In the genomic region with DNA sequence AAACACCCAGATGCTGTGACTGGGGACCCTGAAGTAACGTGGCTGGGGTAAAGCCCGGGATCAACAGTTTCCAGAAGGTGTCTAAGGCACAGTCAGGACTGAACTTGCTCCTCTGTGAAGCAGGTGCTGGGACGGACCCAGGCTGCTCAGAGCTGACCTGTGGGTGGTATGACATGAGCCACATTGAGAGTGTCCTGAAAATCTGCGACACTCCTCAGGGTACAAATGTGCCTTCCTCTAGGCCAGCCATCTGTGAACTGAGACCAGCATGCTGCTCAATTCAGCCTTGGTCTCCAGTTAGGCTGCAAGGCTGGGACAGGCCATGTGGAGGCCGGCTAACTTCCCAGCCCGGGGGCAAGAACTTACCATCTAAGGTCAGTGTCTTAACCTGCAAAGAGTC, we compare ENCODE assay signal across 25 mouse cellular contexts. TPM values are rescaled to one million over a fixed set of nuclear protein-coding genes. Genes with fewer than 3 reads are reported as not detected.
A peak's percentile ranks its signal among the peaks of the same experiment; 100 is the strongest.
DNase-seq lines count a peak whose midpoint lies in the region; ATAC-seq lines count a peak whose summit lies in the region.
"Had no signal": no experiment of that assay in that cellular context is flagged by ENCODE, and none has a peak within 500 bp of the region (broad histone marks: within the 10 kb centered on the region; RNA-seq: fewer than 3 reads in every experiment).

No protein-coding gene starts in this region.

- H3K4me1 ChIP-seq in kidney, embryonic 16.5 days (ENCODE audit: insufficient read depth, low read length), result peaks cover 36% of the 10 kb centered on the region
- H3K4me1 ChIP-seq in liver, embryonic 11.5 days (replicated peaks; ENCODE audit: control insufficient read depth, insufficient read depth, low read length), result peaks cover 3% of the 10 kb centered on the region; the same call in 1 of the 2 replicates

- WGBS in kidney, embryonic 16.5 days, result 33% methylated on average over 6 of the region's 6 CpGs
- WGBS in liver, embryonic 11.5 days, result 80% methylated on average over 6 of the region's 6 CpGs

- no peak overlapping the region for H3K9ac ChIP-seq in kidney, embryonic 16.5 days (replicated peaks; ENCODE audit: low read length)
- no peak overlapping the region for H3K9ac ChIP-seq in liver, embryonic 11.5 days (ENCODE audit: low read depth, low read length)
- H3K9ac ChIP-seq: embryonic facial prominence, embryonic 13.5 days; forebrain, postnatal 0 days; hindbrain, embryonic 13.5 days had no signal

- no peak overlapping the region for H3K27ac ChIP-seq in kidney, embryonic 16.5 days (ENCODE audit: low read length)
- no peak overlapping the region for H3K27ac ChIP-seq in liver, embryonic 11.5 days (ENCODE audit: low read depth, low read length)
- H3K27ac ChIP-seq: embryonic facial prominence, embryonic 10.5 days; embryonic facial prominence, embryonic 13.5 days; gastrocnemius, adult 2 months; hindbrain, embryonic 13.5 days; hindbrain, postnatal 0 days had no signal

- no peak overlapping the region for H3K4me2 ChIP-seq in kidney, embryonic 16.5 days (replicated peaks; ENCODE audit: low read depth, low read length)
- no peak overlapping the region for H3K4me2 ChIP-seq in liver, embryonic 11.5 days
- H3K4me2 ChIP-seq: embryonic facial prominence, embryonic 13.5 days; heart, embryonic 11.5 days; hindbrain, embryonic 13.5 days had no signal

- H3K36me3 ChIP-seq in kidney, embryonic 16.5 days (ENCODE audit: insufficient read depth, low read length), result no peaks in the 10 kb centered on the region
- H3K36me3 ChIP-seq in liver, embryonic 11.5 days (ENCODE audit: control insufficient read depth, insufficient read depth, low read length), result no peaks in the 10 kb centered on the region
- H3K36me3 ChIP-seq: embryonic facial prominence, embryonic 10.5 days; embryonic facial prominence, embryonic 13.5 days; hindbrain, embryonic 13.5 days had no signal

- peaks cover 38% of the 10 kb centered on the region for H3K27me3 ChIP-seq in kidney, embryonic 16.5 days (ENCODE audit: insufficient read depth, low read length)
- peaks cover 42% of the 10 kb centered on the region for H3K27me3 ChIP-seq in liver, embryonic 11.5 days (replicated peaks; ENCODE audit: control insufficient read depth, insufficient read depth, low read length)

- no peaks in the 10 kb centered on the region for H3K9me3 ChIP-seq in kidney, embryonic 16.5 days (ENCODE audit: low read length)
- H3K9me3 ChIP-seq in liver, embryonic 11.5 days (ENCODE audit: control insufficient read depth, low read length), result no peaks in the 10 kb centered on the region
- H3K9me3 ChIP-seq: embryonic facial prominence, embryonic 10.5 days; embryonic facial prominence, embryonic 13.5 days; hindbrain, embryonic 13.5 days had no signal

- 0 out of 2 replicates have a peak, but pooled peaks have one; percentile 6 for ATAC-seq in kidney, embryonic 16.5 days (ENCODE audit: low FRiP score, low TSS enrichment)
- ATAC-seq in liver, embryonic 11.5 days (replicated peaks; ENCODE audit: low FRiP score), result no peak
- ATAC-seq: activated CD4-positive, CD25-positive, alpha-beta regulatory T cell, adult 4 months; forebrain, embryonic 14.5 days; forebrain, postnatal 0 days; hindbrain, postnatal 0 days; inflammation-experienced regulatory T-cells, adult 6 months; intestine, embryonic 16.5 days had no signal

- peak; percentile 27 for DNase-seq in cerebellum, adult 11-12 months
- no peak for DNase-seq in cerebellum, adult 9-10 months
- DNase-seq in cerebellum, postnatal 25 days, result peak; percentile 48 to 50
- no peak for DNase-seq in cerebellum, postnatal 4 days (ENCODE audit: low spot score in 2 of 2)
- no peak for DNase-seq in kidney, postnatal 36 days
- DNase-seq in liver, embryonic 11.5 days (ENCODE audit: low spot score), result no peak
- DNase-seq: adrenal gland, adult 8-10 months; adrenal gland, postnatal 25 days; cerebellum, postnatal 10 days; embryo, embryonic 11 days; forebrain, postnatal 0 days; gastrocnemius, adult 2 months; gastrocnemius, postnatal 14 days; heart, adult 11 months had no signal

- H3K4me3 ChIP-seq in kidney, embryonic 16.5 days (ENCODE audit: low read length), result no peak overlapping the region
- no peak overlapping the region for H3K4me3 ChIP-seq in liver, embryonic 11.5 days (ENCODE audit: low read depth, low read length)
- H3K4me3 ChIP-seq: embryonic facial prominence, embryonic 10.5 days; embryonic facial prominence, embryonic 13.5 days; erythroblast, embryonic 14.5 days; gastrocnemius, adult 2 months; hindbrain, embryonic 13.5 days had no signal

RNA-seq across cellular contexts. Expression of gene Tle3, which starts 27.5 kb away (rescaled TPM):
- polyA plus RNA-seq in kidney, embryonic 16.5 days (2015; fragmentation: Nextera tagmentation; extraction: Ambion mirVana), result 26.0 and 30.8 TPM in 2 replicates
- 15.0 and 15.8 TPM in 2 replicates for polyA plus RNA-seq in liver, embryonic 11.5 days (2014; fragmentation: Nextera tagmentation; extraction: Ambion mirVana)

Comparison
In these comparisons a context has a peak if more than half of its experiments do, and no peak if none do; other contexts are left out.
1. DNase-seq: peak in cerebellum, adult 11-12 months (single experiment) and cerebellum, postnatal 25 days (2 of 2); none in cerebellum, adult 9-10 months (single experiment), cerebellum, postnatal 4 days (0 of 2), kidney, postnatal 36 days (0 of 2) and liver, embryonic 11.5 days (single experiment).